Mouse (Mus musculus) testis, postnatal 10 days (tissue): ENCODE results near the gene Srsf3.
A peak's percentile ranks its signal among the peaks of the same experiment; 100 is the strongest.
"Not testable (repeated sequence)": the region's sequence is repeated elsewhere in the genome, so short reads cannot be mapped to it uniquely, and the experiment has no call there.

ENCODE experiments used
- DNase-seq: peaks from one replicate; pipeline ENCODE4 v3.0.0; 2021; ENCODE audit warnings: low spot score

The Srsf3 gene

GRCm38 (mm10) chr17:29018292-29018984 is 14.0 kb upstream of the Srsf3 start:
- peak; percentile 60 for DNase-seq

- DNase-seq: no peak
Measured at GRCm38 (mm10) chr17:29019391-29019790, 13.0 kb upstream of the Srsf3 start.

GRCm38 (mm10) chr17:29020444-29020843 is 12.0 kb upstream of the Srsf3 start:
- no peak for DNase-seq

GRCm38 (mm10) chr17:29022230-29022819 is 10.1 kb upstream of the Srsf3 start:
- peak; percentile 52 for DNase-seq

GRCm38 (mm10) chr17:29023346-29023745 is 9.1 kb upstream of the Srsf3 start:
- no peak for DNase-seq

GRCm38 (mm10) chr17:29024047-29024892 is 8.2 kb upstream of the Srsf3 start:
- DNase-seq: no peak

GRCm38 (mm10) chr17:29024896-29025565 is 7.4 kb upstream of the Srsf3 start:
- DNase-seq: no peak

GRCm38 (mm10) chr17:29026652-29027356 is 5.6 kb upstream of the Srsf3 start:
- no peak for DNase-seq

GRCm38 (mm10) chr17:29030321-29031034 is 1.9 kb upstream of the Srsf3 start:
- no peak for DNase-seq

- DNase-seq: not testable (repeated sequence)
Measured at GRCm38 (mm10) chr17:29031085-29031711, 1.2 kb upstream of the Srsf3 start.

- DNase-seq: peak; percentile 71
Measured at GRCm38 (mm10) chr17:29031771-29032273, 606 bp upstream of the Srsf3 start.

- DNase-seq: no peak
Measured at GRCm38 (mm10) chr17:29033569-29034061, 1.2 kb downstream of the Srsf3 start.

- no peak for DNase-seq
Measured at GRCm38 (mm10) chr17:29034264-29034663, 1.8 kb downstream of the Srsf3 start.

GRCm38 (mm10) chr17:29035506-29035905 is 3.1 kb downstream of the Srsf3 start:
- DNase-seq: no peak

GRCm38 (mm10) chr17:29039351-29039750 is 6.9 kb downstream of the Srsf3 start:
- no peak for DNase-seq

- DNase-seq: not testable (repeated sequence)
Measured at GRCm38 (mm10) chr17:29041632-29042031, 9.2 kb downstream of the Srsf3 start.

GRCm38 (mm10) chr17:29042569-29042968 is 10.1 kb downstream of the Srsf3 start:
- no peak for DNase-seq

GRCm38 (mm10) chr17:29043583-29043982 is 11.2 kb downstream of the Srsf3 start:
- no peak for DNase-seq

- DNase-seq: no peak
Measured at GRCm38 (mm10) chr17:29044146-29044924, 11.9 kb downstream of the Srsf3 start.
